Mouse (Mus musculus) ovary, postnatal 10 days (tissue): ENCODE results near the gene Ror1.

Experiments used
- DNase-seq: peaks from one replicate; pipeline ENCODE4 v3.0.0; 2022; ENCODE audit warnings: low spot score

The Ror1 gene

GRCm38 (mm10) chr4:100118676-100119075 is 23.1 kb downstream of the Ror1 start:
- no peak for DNase-seq

GRCm38 (mm10) chr4:100119431-100119830 is 23.8 kb downstream of the Ror1 start:
- no peak for DNase-seq

- DNase-seq, result no peak
These were observed 25.0 kb downstream of the Ror1 start for GRCm38 (mm10) chr4:100120547-100120946.

- no peak for DNase-seq
These were observed 26.8 kb downstream of the Ror1 start for GRCm38 (mm10) chr4:100122436-100122835.

- no peak for DNase-seq
These were observed 27.9 kb downstream of the Ror1 start for GRCm38 (mm10) chr4:100123519-100123918.

GRCm38 (mm10) chr4:100124056-100124455 is 28.5 kb downstream of the Ror1 start:
- DNase-seq, result no peak

GRCm38 (mm10) chr4:100124935-100125334 is 29.3 kb downstream of the Ror1 start:
- no peak for DNase-seq

- DNase-seq, result no peak
These were observed 31.1 kb downstream of the Ror1 start for GRCm38 (mm10) chr4:100126531-100127310.

- DNase-seq, result no peak
These were observed 32.7 kb downstream of the Ror1 start for GRCm38 (mm10) chr4:100128026-100128922.

GRCm38 (mm10) chr4:100129201-100129600 is 33.6 kb downstream of the Ror1 start:
- no peak for DNase-seq

GRCm38 (mm10) chr4:100130771-100131475 is 35.3 kb downstream of the Ror1 start:
- DNase-seq, result no peak

GRCm38 (mm10) chr4:100131488-100131887 is 35.9 kb downstream of the Ror1 start:
- no peak for DNase-seq

GRCm38 (mm10) chr4:100132261-100132660 is 36.7 kb downstream of the Ror1 start:
- DNase-seq, result no peak

GRCm38 (mm10) chr4:100136046-100136445 is 40.5 kb downstream of the Ror1 start:
- no peak for DNase-seq

GRCm38 (mm10) chr4:100137102-100137835 is 41.7 kb downstream of the Ror1 start:
- DNase-seq, result no peak

- DNase-seq, result no peak
These were observed 46.0 kb downstream of the Ror1 start for GRCm38 (mm10) chr4:100141626-100142025.

- DNase-seq, result no peak
These were observed 49.2 kb downstream of the Ror1 start for GRCm38 (mm10) chr4:100144744-100145143.

GRCm38 (mm10) chr4:100150797-100151196 is 55.2 kb downstream of the Ror1 start:
- DNase-seq, result no peak

- DNase-seq, result no peak
These were observed 59.1 kb downstream of the Ror1 start for GRCm38 (mm10) chr4:100154560-100155130.

GRCm38 (mm10) chr4:100155731-100156130 is 60.1 kb downstream of the Ror1 start:
- no peak for DNase-seq

- no peak for DNase-seq
These were observed 62.8 kb downstream of the Ror1 start for GRCm38 (mm10) chr4:100158401-100158800.
